Mouse (Mus musculus) CD4-positive, CD25-positive, alpha-beta regulatory T cell, adult 2 months (primary cell): Measurements from ENCODE around the gene Gm20878.
"Not testable (repeated sequence)": the region's sequence is repeated elsewhere in the genome, so short reads cannot be mapped to it uniquely, and the experiment has no call there.

ENCODE experiments used
- DNase-seq: peaks from one replicate; pipeline ENCODE4 v3.0.0-alpha.2; 2012; ENCODE audit warnings: low read depth, low spot score

Gene Gm20878

DNA sequence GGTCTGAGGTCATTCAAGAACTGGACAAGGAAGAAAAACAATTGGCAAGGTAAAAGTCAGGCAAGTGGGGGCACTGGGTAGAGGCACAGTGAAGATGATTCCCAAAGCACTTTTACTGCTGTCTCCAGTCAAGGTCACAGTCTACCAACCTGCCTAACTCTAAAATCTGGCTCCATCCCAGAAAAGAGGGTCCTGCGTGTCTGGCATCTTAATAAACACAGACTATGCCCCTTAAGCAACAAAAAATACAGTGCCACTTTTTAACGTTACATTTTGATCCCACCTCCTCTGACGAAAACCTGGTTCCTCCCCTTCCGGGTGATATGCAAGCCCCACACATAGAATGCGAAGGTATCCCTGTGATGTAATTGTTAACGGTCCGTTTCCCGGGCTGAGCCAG lies at the start of gene Gm20878:
Gene Gm20878, plus strand, starts transcription at position 301 of the 400 bp plus-strand sequence.
- not testable (repeated sequence) for DNase-seq

DNA sequence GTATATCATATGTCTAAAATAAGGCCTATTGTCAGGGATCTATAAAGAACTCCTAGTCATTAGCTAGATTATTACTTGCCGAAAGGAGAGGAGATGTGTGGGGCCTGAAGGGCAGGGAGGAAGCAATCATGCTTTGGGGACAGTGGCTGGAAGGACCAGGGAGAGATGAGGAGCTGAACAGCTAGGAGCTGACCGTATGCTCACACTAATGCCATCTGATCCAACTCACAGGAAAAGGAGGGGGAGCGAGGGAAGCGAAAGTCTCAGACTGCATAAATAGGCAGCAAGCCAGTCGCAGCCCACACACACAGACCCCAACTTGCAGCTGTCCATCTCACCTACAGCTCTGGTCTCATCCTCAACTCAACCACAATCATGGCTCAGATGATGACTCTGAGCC lies 38.1 kb upstream of the Gm20878 start, which contains the start of gene Gm21541:
Gene Gm21541, plus strand, starts transcription at position 301 of the 400 bp plus-strand sequence.
- DNase-seq, result not testable (repeated sequence)

DNA sequence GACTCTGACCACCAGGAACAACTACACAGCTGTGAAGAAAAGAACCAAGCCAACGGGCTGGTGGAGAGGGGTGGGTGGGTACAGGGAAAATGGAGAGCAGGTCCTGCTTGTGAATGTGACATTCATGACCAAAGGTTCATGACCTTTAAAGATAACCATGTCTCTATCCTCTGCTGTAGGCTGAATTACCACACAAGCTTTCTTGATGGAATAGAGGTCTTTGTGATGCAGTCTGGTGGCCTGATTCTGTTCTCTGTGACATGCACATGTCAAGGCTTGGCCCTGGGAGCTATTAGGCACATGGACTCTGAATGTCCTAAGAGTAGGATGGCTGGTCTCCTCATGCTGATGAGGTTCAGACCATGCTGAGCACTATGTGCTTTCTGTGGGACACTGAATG lies 24.4 kb downstream of the Gm20878 start, which contains the start of gene Fam205a4:
Gene Fam205a4, plus strand, starts transcription at position 301 of the 400 bp plus-strand sequence.
- DNase-seq, result not testable (repeated sequence)
